Mouse (Mus musculus) heart, embryonic 15.5 days (tissue): Measurements from ENCODE around the gene Spata21. TPM values are rescaled to one million over a fixed set of nuclear protein-coding genes. Genes with fewer than 3 reads are reported as not detected.
A peak's percentile ranks its signal among the peaks of the same experiment; 100 is the strongest.

ENCODE experiments used
- ATAC-seq: fragments of 200-750 bp; cut with Nextera tagmentation; replicated peaks from 2 replicates; pipeline ENCODE4 v1.8.0; 2017; ENCODE audit warnings: low read depth, moderate TSS enrichment; ENCODE audit not compliant: insufficient number of reproducible peaks, insufficient read depth, low FRiP score
- H3K27ac ChIP-seq: fragments of 300-500 bp; sonication (generic); 2 replicates; pipeline ENCODE4 v1.5.1; 2015; ENCODE audit warnings: mild to moderate bottlenecking, inconsistent platforms
- H3K27me3 ChIP-seq: fragments of 300-500 bp; sonication (generic); 2 replicates; pipeline ENCODE4 v1.6.1; 2015; ENCODE audit warnings: inconsistent platforms
- H3K36me3 ChIP-seq: fragments of 300-500 bp; sonication (generic); 2 replicates; pipeline ENCODE4 v1.6.1; 2015; ENCODE audit warnings: mild to moderate bottlenecking, inconsistent platforms
- H3K4me1 ChIP-seq: fragments of 300-500 bp; sonication (generic); replicated peaks from 2 replicates; pipeline ENCODE4 v1.6.1; 2015; ENCODE audit warnings: inconsistent platforms
- H3K4me2 ChIP-seq: fragments of 300-500 bp; sonication (generic); 2 replicates; pipeline ENCODE4 v1.6.1; 2015; ENCODE audit warnings: inconsistent platforms, mild to moderate bottlenecking, moderate library complexity
- H3K4me3 ChIP-seq: fragments of 300-500 bp; sonication (generic); 2 replicates; pipeline ENCODE4 v1.5.1; 2015; ENCODE audit warnings: mild to moderate bottlenecking, inconsistent platforms
- H3K9ac ChIP-seq: fragments of 300-500 bp; sonication (generic); 2 replicates; pipeline ENCODE4 v1.6.1; 2015; ENCODE audit warnings: mild to moderate bottlenecking, inconsistent platforms
- H3K9me3 ChIP-seq: fragments of 300-500 bp; sonication (generic); replicated peaks from 2 replicates; pipeline ENCODE4 v1.6.1; 2016; ENCODE audit warnings: inconsistent platforms
- WGBS: fragments of 180-500 bp; shearing (Covaris S2); methylation state at CpG from one replicate; pipeline ENCODE4 v1.1.7; 2015; ENCODE audit warnings: mixed read lengths; 5-methylcytosine and 5-hydroxymethylcytosine counted together
- polyA plus RNA-seq: library from polyadenylated mRNA; unstranded; fragments of >200 nt; fragmentation: Nextera tagmentation; extraction: Ambion mirVana; gene quantifications from 2 replicates; pipeline ENCODE4 v1.2.1, GENCODE M21; 2015

The Spata21 gene
- polyA plus RNA-seq, 1 experiment from 2014 or later = 0.26 TPM

DNA sequence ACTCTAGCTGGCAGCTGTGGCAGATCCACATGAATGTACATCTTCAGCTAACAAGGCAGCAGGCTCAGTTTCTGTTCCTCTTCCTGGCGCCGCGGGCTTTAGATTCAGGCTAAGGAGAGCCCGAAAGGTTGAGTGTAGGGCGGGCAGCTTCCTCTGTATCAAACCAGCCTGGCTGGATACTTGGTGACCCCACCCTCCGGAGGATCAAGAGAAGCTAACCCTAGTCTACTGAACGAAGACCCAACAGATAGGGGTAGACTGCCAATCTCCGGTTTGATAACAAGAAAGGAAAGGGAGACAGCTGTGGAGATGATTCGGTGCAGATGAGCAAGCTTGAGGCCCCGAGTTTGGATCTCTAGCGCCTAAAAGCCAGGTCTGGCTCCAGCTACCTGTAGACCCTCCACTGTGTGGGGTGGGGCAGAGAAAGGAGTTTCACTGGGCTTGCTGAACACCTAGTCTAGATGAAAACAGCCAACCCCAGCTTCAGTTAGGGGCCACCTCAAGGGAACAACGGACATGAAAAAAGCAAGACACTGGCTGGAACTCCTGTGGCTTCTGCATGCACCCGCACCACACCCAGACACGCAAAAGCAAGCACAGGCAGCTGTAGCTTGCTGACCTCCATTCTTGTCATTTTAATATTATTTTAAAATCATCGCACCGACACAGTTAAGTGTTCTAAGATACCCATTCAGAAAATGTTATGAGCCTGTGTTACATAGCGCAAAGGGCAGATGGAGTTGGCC, 11.2 kb upstream of the Spata21 start:
- Histone ChIP-seq H3K36me3 (peaks cover 13% of the 10 kb centered on the region), H3K4me1 (peaks cover 46% of the 10 kb centered on the region), H3K27me3 (no peaks in the 10 kb centered on the region), H3K9me3 (no peaks in the 10 kb centered on the region), H3K9ac (peak overlapping the region; percentile 88; the same call in 1 of the 2 replicates), H3K4me2 (peak overlapping the region; percentile 94), H3K27ac (peak overlapping the region; percentile 83), H3K4me3 (peak overlapping the region; percentile 82)
- WGBS = 65% methylated on average over 17 of the region's 17 CpGs
- ATAC-seq = no peak

DNA sequence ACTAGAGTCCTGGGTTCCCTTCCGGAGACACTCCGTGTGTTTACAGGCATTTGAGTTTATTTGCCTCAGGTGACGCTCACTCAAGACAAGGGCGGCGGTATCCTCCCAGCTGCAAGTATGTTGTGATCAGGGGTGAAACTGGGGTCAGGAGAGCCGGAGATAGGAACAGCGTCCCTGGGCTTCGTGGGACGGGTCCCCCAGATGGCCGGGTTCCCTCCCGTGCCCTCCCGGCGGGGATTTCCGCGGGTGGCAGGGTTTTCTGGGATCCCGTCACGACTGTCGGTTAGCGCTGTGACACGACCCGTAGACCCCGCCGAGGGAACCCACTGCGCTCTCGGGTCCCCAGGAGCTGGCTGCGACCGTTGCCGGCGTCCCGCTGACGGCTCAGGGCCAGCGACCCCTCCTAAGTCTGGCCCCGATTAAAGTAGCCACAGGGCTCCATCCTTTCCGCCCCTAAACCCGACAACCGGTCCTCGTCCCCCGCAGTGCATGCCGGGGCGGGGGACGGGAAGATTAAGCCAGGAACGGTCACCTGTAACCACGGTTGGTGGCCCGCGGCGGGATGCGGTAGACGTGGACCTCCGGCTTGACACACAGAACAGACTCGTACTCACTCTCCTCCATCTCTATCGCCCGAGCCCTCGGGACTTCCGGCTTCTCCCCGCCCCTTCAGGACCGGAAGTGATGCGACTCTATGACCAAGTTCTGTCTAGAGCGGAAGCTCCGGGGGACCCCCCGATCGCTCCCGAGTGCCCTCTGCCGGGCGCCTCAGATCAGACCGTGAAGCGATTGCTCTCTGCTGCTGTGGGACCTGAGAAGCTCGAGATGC, 10.2 kb upstream of the Spata21 start, which contains the start of gene Necap2:
Gene Necap2 (minus strand): TSS at position 677 of the 829 bp plus-strand sequence.
- Histone ChIP-seq H3K27ac (peak within 1 kb of the TSS; percentile 83), H3K4me3 (peak within 1 kb of the TSS; percentile 82), H3K9ac (peak within 1 kb of the TSS; percentile 88), H3K36me3 (peaks cover 4% of the 10 kb centered on the region; the same call in 1 of the 2 replicates), H3K4me1 (peaks cover 43% of the 10 kb centered on the region), H3K4me2 (peak within 1 kb of the TSS; percentile 94), H3K27me3 (no peaks in the 10 kb centered on the region), H3K9me3 (no peaks in the 10 kb centered on the region)
- ATAC-seq = peak; percentile 87
- under 1% methylated on average over 67 of the region's 67 CpGs for WGBS

DNA sequence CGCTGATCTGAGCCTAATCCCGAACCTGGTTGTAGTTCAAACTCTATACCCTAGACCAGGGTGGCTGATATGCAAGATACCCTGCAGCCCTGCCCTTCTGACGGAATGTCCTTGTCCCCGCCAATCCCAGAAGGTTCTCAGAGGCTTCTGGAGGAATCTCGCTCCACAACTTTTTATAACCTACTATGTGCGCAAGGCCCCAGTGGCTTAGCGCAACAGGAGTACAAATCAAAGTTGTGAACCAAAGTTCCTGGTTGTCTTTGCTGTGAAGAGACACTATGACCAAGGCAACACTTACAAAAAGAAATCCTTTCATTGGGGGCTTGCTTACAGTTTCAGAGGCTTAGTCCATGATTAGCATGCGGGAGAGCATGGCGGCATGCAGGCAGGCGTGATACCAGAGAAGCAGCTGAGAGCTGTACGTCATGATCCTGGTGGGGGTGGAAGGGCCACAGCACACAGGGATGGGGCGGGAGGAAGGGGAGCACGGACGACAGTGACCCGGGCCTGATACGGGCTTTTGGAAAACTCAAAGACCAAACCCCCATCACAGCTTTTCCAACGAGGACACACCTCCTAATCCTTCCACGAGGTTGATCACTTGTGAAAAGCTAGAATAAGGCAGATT, 9.5 kb upstream of the Spata21 start:
- Histone ChIP-seq H3K27ac (no peak overlapping the region), H3K9ac (no peak overlapping the region), H3K36me3 (no peaks in the 10 kb centered on the region), H3K4me1 (peaks cover 36% of the 10 kb centered on the region), H3K9me3 (no peaks in the 10 kb centered on the region), H3K4me3 (peak overlapping the region; percentile 82), H3K27me3 (no peaks in the 10 kb centered on the region), H3K4me2 (0 out of 2 replicates have a peak overlapping the region, but pooled peaks have one; percentile 25)
- 69% methylated on average over 18 of the region's 18 CpGs for WGBS
- ATAC-seq = no peak

DNA sequence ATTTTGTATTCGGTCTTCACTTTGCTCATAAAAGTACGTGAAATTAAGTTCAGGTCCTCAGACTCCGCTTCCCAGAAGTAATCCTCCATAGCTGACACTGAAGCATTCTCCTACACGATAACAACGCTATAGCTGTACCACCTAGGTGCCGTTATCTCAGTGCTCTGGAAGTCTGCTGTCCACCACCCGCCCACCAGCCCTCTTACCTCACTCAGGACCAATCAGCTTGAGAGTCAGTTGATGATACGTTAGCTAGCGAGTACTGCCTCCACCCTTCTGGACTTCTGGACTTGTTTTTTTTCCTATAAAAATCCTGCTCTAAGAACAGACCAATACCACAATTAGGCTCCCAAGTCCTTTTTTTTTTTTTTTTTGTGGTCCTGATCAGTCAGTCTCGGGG, 1.3 kb upstream of the Spata21 start:
- no peak for ATAC-seq
- 49% methylated on average over 10 of the region's 10 CpGs for WGBS

DNA sequence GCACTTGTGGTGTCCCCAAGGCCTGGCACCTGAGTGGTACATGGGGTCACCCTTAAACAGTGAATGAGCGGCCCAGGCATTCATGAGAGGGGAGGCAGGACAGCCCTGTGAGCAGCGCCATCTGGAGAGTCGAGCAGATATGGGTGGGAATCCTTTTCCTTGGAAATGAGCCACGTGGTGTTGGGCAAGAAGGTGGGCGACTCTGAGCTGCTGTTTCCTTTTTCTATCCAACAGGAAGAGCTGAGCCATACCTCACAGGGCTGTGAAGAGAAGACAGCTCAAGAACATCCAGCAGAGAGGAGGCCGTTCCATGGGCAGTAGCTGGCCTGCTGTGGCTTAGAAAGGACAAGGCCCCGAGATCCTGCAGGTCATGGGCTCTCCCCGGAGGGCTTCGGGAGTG, 581 bp downstream of the Spata21 start:
- Histone ChIP-seq H3K27ac (no peak overlapping the region), H3K36me3 (no peaks in the 10 kb centered on the region), H3K4me1 (no peaks in the 10 kb centered on the region; the same call in 1 of the 2 replicates), H3K27me3 (no peaks in the 10 kb centered on the region), H3K4me2 (no peak overlapping the region), H3K4me3 (no peak overlapping the region), H3K9me3 (no peaks in the 10 kb centered on the region), H3K9ac (no peak overlapping the region)
- no peak for ATAC-seq
- whole genome bisulfite sequencing = 64% methylated on average over 9 of the region's 9 CpGs

More for the DNA sequence above, 1.3 kb upstream of the Spata21 start:
- Histone ChIP-seq H3K9ac (no peak overlapping the region), H3K9me3 (no peaks in the 10 kb centered on the region), H3K27ac (no peak overlapping the region), H3K27me3 (no peaks in the 10 kb centered on the region), H3K4me1 (no peaks in the 10 kb centered on the region; the same call in 1 of the 2 replicates), H3K4me2 (no peak overlapping the region), H3K36me3 (no peaks in the 10 kb centered on the region), H3K4me3 (no peak overlapping the region)

DNA sequence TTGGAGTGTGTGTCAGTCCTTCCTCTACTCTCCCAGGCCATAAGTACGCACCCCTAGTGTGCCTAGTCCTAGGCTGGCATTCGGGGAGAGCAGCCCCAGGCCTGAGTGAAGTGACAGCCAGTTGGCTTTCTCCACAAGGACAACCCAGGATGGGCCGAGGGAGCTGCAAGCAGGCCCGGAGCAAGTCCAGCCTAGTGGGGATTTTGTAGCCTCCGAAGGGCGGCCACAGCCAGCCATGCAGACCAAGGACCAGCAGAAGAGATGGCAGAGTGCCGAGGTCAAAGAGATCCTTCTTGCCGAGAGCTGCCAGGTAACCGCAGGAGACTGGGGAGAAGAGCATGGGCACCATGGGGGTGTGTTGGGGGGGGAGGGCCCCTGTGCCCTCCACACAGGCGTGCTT, 6.9 kb downstream of the Spata21 start:
- Histone ChIP-seq H3K9ac (no peak overlapping the region), H3K27ac (no peak overlapping the region), H3K4me2 (no peak overlapping the region), H3K36me3 (no peaks in the 10 kb centered on the region), H3K9me3 (no peaks in the 10 kb centered on the region), H3K4me3 (no peak overlapping the region), H3K27me3 (no peaks in the 10 kb centered on the region), H3K4me1 (no peaks in the 10 kb centered on the region)
- no peak for ATAC-seq
- WGBS = 80% methylated on average over 10 of the region's 10 CpGs

DNA sequence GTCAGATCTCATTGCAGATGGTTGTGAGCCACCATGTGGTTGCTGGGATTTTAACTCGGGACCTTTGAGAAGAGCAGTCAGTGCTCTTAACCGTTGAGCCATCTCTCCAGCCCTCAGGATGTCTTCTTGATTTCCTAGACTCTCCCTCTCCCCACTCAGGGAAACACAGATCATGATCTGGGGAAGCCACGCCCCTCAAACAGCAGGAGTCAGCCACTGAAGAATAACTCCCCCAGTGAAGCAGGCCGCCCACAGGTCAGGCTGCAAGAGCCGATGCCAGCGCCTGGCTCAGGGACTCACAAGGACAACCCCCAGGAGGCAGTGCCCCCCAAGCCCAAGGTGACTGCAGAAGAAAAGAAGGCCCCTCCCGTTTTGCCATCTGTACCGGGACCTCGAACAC, 8.6 kb downstream of the Spata21 start:
- Histone ChIP-seq H3K36me3 (no peaks in the 10 kb centered on the region), H3K9ac (no peak overlapping the region), H3K4me3 (no peak overlapping the region), H3K9me3 (no peaks in the 10 kb centered on the region), H3K27ac (no peak overlapping the region), H3K4me1 (no peaks in the 10 kb centered on the region), H3K4me2 (no peak overlapping the region), H3K27me3 (no peaks in the 10 kb centered on the region)
- no peak for ATAC-seq
- WGBS = 27% methylated on average over 9 of the region's 9 CpGs

DNA sequence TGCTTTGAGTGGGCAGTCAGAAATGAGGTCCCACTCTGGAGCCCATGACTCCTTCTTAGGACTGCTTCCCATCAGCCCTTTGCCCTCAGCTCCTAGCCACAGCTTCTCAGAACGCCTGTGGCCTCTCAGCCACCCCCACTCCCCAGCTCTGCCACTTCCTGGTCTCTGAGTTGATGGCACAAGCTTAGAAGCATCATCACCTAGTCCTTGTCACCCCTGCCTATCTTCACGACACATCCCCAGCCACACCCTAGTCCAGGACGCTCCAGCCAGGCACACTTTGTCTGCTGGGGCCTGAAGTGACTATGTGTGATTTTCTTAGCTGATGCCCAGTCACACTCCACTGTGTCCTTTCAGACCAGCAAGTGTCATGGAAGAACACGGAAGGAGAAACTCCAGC, 10.8 kb downstream of the Spata21 start:
- Histone ChIP-seq H3K27ac (no peak overlapping the region), H3K36me3 (no peaks in the 10 kb centered on the region), H3K4me2 (no peak overlapping the region), H3K27me3 (no peaks in the 10 kb centered on the region), H3K4me1 (no peaks in the 10 kb centered on the region), H3K4me3 (no peak overlapping the region), H3K9ac (no peak overlapping the region), H3K9me3 (no peaks in the 10 kb centered on the region)
- WGBS = 51% methylated on average over 4 of the region's 4 CpGs
- ATAC-seq = no peak

DNA sequence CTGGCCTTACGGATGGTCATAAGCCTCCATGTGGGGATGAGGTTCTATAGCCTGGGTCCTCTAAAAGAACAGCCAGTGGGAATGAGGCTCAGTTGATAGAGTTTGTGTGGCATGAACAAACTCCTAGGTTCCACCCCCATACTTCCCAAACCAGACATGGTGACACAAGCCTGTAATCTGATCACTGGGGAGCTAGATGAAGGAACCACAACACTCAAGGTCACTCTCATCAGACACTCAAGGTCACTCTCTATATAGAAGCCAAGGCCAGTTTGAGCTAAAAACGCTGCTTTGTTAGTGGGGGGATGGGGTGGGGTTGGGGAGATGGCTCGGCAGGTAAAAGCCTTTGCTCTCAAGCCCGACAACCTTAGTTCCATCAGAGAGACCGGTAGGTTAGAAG, 11.8 kb downstream of the Spata21 start:
- Histone ChIP-seq H3K9me3 (no peaks in the 10 kb centered on the region), H3K4me3 (no peak overlapping the region), H3K4me2 (no peak overlapping the region), H3K27me3 (no peaks in the 10 kb centered on the region), H3K4me1 (no peaks in the 10 kb centered on the region), H3K27ac (no peak overlapping the region), H3K36me3 (no peaks in the 10 kb centered on the region), H3K9ac (no peak overlapping the region)
- ATAC-seq = no peak
- WGBS = 71% methylated on average over 5 of the region's 5 CpGs

DNA sequence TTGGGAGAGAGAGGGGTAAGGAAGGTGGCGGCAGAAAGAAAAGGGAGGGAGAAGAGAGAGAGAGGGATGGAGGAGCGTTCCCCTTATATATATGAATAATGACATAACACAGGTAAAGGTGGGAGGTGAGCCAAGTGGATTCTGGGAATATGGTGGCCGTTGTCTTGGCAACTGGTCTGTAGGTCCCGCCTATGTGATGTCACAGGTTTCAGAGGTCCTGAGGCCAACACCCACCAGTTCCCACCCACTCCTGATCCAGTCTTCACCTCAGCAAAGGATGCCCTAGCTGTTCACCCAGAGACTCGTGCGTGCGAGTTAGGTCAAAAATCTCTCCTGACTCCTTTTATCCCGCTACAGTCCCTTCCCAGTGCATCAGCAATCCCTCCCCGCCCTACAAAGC, 13.2 kb downstream of the Spata21 start:
- Histone ChIP-seq H3K27me3 (no peaks in the 10 kb centered on the region), H3K36me3 (no peaks in the 10 kb centered on the region), H3K9ac (no peak overlapping the region), H3K4me3 (no peak overlapping the region), H3K9me3 (no peaks in the 10 kb centered on the region), H3K4me1 (no peaks in the 10 kb centered on the region), H3K4me2 (no peak overlapping the region), H3K27ac (no peak overlapping the region)
- 90% methylated on average over 9 of the region's 9 CpGs for WGBS
- ATAC-seq = no peak

DNA sequence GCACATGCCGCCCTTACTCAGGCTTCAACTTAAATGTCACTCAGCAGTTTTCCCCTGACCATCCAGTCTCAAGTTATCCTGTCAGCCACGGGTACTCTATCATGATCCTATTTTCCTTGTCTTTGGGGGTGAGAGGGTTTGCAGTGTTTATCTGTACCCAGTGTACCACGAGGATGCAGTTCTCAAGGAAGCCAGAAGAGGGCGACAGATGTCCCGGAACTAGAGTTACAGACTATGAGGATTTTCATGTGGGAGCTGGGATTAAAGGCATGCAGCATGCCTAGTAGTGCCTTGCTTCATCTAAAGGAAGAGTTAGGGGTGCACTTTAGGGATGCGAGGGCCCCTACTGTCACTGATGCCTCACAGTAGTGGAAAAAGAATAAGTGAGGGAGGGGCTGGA, 13.7 kb downstream of the Spata21 start:
- WGBS = 62% methylated on average over 6 of the region's 6 CpGs
- H3K4me1 ChIP-seq = no peaks in the 10 kb centered on the region
- no peak overlapping the region for H3K4me2 ChIP-seq
- H3K27me3 ChIP-seq = no peaks in the 10 kb centered on the region
- H3K4me3 ChIP-seq = no peak overlapping the region
- no peak overlapping the region for H3K9ac ChIP-seq
- no peak for ATAC-seq
- no peak overlapping the region for H3K27ac ChIP-seq
- H3K36me3 ChIP-seq = no peaks in the 10 kb centered on the region
- no peaks in the 10 kb centered on the region for H3K9me3 ChIP-seq
